Mouse (Mus musculus) G1E-ER4 (cell line): Measurements from ENCODE around the gene Ksr2. TPM values are rescaled to one million over a fixed set of nuclear protein-coding genes. Genes with fewer than 3 reads are reported as not detected.

Experiments used
- GATA1 ChIP-seq: IDR thresholded peaks from one replicate; pipeline ENCODE4 v1.8.0; 2012; ENCODE audit warnings: low read length, inconsistent platforms
- polyA plus RNA-seq: library from polyadenylated mRNA; stranded (reverse); fragments of >175 nt; gene quantifications from 2 replicates; pipeline ENCODE4 v1.2.3, GENCODE M21; 2012

Ksr2 gene
- polyA plus RNA-seq, 1 experiment = not detected

DNA sequence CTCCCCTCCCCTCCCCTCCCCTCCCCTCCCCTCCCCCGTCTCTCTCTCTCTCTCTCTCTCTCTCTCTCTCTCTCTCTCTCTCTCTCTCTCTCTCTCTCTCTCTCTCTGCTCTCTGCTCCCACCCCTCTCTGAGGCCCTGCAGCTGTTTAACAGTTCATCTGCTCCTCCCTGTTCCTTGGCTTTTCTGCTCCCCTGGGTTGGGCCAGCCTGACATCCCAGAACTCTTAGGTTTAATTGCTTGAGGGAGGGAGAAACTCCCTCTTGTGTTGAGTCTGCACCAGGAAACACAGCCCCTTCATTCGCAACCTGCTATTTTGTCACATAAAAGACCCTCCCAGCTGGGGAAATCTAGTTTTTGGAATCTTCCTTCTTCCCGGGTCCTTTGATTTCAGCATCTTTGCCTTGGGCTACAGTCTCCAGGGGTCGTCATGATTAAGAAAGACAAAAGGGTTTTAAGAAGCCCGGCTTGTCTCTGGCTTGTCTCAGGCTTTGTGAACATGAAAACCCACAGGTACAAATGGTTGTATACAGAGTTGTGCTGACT, 15.7 kb upstream of the Ksr2 start:
- TF ChIP-seq GATA1 = no peak

DNA sequence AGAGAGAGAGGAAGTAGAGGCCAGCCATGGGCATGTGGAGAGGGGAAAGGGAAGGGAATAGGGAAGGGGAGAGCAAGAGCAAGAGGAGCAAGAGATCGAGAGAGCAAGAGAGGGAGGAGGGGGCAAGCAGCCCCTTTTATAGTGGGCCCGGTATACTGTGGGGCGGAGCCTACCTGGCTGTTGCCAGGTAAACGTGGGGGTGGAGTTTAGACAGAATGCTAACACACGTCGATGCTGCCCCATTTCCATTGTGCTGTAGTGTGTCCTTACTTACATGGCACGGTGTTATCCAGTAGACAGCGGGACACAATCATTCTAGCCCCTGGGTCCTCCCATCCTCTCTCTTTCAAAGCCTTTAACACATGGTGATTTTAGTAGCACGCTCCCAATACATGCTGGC, 14.5 kb upstream of the Ksr2 start:
- TF ChIP-seq GATA1 = no peak

DNA sequence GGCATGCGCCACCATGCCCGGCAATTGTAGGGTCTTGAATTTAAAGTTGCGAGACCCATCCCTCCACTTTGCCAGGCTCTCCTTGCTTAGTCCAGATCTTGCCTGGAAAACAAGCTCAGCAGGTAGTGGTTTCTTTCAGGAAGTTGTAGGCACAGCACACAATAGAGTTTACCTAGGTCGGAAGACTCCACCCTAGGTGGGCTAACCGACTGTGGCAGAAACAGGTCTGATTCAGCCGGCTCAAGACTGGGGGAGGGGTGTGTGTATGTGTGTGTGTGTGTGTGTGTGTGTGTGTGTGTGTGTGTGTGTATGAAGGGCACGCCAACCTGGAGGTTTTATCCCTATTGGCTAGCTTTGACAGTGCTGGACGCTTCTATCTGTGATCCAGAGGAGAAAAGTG, 10.2 kb upstream of the Ksr2 start:
- no peak for TF ChIP-seq GATA1

DNA sequence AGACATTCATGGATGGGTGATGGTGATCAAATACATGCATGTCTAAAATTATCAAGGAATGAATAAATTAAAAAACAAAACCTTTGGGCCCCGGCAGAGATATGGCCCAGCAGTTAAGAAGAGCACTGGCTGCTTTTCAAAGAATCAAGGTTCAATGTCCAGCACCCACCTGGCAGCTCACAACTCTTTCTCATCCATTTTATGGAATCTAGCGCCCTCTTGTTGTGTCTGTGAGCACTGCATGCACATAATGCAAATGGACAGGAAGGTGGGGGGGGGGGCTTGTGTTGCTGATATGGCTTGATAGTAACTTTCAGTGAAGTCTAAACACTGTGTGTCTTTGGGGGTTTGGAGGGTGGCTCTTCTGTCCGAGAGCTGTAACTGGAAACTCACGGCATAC, 5.6 kb upstream of the Ksr2 start:
- no peak for TF ChIP-seq GATA1

DNA sequence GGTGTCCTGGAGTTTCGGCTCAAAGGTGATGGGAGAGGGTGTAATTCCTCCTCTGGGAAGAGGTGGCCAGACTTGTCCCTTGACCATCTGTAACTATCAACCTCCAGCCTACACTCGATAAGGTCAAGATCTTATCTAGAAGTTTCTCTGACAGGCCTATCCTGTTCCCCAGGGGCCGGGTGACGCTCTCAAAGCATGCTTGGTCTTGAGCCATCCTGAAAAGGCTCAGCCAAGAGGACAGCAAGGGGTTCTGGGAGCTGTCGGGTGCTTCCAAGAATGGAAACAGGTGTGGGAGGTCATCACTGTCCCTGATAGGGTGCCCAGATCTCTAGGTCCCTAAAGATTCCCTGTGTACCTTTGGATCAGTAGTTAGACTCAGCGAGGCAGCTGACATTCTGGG, 4.4 kb upstream of the Ksr2 start:
- TF ChIP-seq GATA1 = no peak

DNA sequence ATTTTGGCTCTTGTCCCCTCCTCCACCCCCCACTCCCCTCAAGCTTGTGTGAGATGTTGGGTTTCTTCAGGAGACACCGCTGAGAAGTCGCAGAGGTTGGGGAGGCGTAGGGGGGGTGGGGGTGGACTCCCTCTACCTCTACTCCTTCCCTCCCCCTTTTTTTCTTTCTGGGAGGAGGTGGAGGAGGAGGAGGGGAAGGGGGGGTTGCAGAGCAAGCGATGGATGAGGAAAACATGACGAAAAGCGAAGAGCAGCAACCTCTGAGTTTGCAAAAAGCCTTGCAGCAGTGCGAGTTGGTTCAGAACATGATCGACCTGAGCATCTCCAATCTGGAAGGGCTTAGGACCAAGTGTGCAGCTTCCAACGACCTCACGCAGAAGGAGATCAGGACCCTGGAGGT, 811 bp downstream of the Ksr2 start:
- TF ChIP-seq GATA1 = no peak

DNA sequence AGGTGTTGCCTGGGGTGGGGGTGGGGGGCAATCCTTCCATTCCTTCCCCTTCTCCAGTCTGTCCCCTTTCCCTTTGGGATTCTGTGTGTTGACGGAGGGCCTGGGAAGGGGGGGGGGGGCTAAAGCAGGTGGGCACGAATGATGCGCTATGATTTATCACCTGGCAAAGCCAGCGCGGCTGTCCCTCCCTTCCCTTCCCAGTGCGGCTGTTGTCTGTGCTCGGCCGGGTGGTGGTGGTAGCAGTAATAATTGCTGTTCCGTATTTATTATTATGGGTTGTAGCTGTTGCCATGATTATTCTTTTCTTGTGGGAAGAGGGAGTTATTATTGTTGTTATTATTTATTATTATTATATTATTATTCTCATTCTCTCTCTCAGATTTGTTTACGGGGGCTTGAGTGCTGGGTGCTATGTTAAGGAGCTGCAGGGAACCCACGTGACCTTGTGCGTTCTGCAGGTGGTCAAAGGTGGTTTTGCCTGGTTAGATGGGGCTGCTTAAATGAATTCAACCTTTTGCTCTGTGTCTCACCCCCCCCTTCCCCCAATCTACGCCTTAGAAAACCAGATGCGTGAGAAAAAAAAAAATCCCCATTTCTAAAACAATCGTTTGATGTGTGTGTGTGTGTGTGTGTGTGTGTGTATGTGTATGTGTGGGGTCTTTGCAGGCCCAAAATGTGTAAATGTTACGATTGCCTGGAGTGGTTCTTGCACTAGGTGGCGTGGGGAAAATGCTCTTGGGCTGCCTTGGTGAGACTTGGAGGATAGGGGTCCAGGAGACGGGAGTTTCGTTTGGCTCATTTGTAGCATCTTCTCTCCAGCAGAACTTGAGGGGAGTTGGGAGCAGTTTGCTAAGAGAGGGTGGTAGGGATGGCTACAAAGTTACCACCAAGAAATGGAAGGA, 1.5 kb downstream of the Ksr2 start:
- no peak for TF ChIP-seq GATA1

DNA sequence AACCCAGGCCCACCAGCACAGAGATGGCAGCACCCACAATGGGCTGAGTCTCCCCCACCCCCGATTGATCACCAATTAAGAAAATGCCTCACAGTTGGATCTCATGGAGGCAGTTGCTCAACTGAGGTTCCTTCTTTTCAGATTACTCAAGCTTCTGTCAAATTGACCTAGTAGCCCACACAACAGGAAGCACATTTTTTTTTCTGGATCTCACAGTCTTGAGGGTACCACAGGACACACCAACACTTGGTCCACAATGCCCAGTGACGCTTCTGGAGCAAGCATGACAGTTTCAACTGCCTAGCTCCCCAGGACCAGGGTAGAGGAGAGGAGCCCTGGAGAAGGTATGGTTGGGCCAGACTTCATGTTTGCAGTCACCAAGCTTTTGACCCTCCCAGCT, 3.6 kb downstream of the Ksr2 start:
- TF ChIP-seq GATA1 = no peak

DNA sequence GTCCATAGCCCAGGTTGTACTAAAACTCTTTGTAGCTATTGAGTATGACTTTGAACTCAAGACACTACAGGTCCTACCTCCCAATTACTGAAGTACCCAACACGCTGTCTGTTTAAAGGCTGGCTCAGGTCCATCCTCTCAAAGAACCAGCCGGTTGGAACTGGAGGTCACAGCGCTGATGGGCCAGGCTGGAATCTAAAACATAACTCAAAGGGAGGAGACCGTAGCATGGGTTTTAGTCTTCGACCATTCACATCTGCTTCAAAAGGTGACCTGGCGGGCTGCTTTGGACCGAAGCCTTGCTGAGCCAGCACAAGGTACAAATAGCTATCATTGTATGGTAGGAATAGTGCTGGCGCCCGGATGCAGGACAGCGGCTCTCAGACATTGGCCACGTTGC, 26.5 kb downstream of the Ksr2 start:
- no peak for TF ChIP-seq GATA1

DNA sequence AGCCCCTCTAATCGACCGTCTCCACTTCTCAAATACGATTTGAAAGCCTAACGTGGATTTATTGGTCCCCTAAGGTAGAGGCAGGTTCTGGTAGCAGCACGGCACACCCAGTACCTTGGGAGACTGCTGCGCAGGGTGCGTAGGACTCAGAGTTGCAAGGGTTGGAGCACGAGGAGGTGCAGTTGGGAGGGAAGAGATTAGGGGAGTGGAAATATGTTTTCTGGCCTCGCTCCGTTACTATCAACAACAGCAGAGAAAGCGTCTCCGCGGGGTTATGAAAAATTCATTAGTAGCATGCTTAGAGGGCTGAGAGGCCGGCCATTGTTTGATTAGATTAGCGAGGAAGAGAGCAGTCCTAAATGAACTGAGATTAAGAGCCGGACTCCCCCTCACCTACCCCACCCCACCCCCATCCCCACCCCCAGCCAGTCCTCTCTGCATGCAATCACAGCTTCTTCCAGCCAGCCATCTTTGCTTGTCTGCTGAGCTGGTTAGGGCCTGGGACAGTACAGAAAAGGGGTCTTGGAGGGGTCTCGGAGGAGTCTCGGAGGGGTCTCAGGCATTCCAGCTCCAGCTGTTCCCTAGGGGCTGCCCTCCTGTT, 27.5 kb downstream of the Ksr2 start:
- TF ChIP-seq GATA1 = no peak

DNA sequence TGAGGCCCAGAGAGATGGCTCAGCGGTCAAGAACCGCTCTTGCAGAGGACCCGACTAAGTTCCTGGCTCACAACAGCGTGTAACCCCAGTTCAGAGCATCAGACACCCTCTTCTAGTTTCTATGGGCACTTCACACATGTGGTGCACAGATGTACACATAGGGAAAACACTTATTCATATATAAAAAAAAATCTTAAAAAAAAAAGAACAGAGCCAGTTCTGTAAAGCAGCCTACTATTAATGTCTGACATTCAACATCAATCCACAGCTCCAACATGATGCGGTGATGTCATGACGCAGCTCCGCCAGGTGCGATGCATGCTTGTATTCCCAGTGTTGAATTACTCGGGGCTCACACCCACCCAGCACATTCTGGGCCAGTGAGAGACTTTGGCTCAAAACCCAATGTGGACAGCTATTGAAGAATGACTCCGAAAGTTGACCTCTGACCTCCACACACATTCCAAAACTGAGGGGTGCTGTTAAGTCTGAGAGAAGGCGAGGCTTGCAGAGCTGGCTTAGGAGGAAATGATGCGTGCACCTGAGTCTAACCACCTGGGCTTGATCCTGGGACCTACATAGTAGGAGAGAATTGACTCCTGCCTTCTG, 28.5 kb downstream of the Ksr2 start:
- TF ChIP-seq GATA1 = no peak

DNA sequence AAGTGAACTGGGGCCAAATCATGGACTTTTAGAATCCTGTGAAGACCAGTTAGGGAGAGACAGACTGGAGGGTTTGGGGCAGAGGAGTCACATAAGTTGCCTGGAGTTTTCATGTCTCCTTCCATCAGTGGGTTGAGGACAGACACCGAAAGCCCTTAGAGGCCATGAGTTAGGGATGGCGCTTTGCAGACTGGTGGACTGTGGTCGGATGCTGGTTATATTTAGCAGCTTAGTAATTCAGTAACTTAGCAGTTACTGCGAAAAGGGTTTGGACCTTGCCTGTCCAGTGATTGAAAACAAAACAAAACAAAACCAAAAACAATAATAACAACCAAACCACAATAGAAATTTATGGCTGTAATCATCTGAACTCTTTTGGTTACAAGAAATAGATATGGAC, 29.3 kb downstream of the Ksr2 start:
- TF ChIP-seq GATA1 = no peak

DNA sequence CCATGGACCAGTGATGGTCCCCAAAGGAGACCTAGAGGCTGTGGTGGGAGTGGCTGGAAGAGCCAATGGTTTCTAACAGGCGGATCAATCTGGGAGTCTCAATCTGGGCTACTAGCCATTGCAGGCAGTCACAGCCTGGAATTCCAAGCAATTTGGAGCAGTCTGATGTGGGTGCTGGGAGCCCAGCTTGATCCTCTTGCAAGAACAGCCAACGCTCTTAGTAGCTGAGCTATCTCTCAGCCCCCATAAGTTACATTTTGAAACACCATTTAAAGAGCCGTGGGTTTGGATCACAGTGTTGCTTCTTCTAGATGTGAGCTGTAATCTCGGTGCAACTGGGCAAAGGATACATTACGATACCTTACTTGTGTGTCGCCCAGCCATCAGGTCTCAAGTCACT, 30.1 kb downstream of the Ksr2 start:
- no peak for TF ChIP-seq GATA1

DNA sequence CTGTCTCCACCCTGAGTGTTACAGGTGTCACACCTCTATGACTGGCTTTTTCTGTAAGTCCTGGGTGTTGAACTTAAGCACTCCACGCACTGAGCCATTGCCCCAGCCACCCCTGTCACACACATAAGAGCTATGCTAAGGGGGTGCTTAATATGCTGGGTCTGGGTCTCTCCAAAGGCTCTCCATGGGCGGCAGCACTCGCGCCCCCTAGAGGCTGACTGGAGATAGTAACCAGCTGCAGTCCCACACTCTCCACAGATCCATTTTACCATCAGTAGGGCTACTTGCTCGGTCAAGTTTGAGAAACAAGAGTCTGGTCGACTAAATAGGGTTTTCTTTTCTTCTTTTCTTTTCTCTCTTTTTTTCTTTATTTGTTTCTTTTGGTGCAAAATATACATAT, 33.9 kb downstream of the Ksr2 start:
- no peak for TF ChIP-seq GATA1

DNA sequence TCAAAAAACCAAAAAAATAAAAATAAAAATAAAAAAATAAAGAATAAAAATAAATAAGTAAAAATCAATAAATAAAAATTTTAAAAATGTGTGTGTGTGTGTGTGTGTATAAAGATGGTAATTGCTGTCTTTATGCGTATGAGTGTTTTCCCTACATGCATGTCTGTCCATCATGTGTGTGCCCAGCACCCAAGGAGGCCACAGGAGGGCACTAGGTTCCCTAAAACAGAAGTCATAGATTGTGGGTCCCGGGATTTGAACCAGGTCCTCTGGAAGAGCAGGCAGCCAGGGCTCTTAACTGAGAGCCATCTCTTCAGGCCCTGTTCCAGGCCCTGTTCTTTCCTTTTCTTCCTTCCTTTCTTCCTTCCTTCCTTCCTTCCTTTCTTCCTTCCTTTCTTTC, 38.2 kb downstream of the Ksr2 start:
- TF ChIP-seq GATA1 = no peak

DNA sequence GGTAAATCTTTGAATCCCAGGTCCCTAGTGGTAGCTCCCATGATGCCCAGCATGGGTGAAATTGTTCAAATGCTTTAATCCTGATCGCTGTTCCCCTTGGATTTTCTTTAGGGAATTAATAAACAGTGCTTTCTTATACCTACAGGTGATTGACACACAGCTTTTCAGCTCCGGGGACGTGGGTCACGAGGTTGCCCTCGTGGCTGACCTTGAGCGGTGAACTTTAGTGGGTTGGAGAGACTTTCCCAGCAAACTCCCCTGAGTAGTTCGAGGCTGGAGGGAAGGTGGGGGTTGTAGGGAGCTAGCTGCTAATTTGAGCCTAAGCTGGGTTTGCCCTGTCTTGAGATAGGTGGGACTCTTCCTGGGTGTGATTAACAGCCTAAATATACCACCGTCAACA, 41.7 kb downstream of the Ksr2 start:
- TF ChIP-seq GATA1 = no peak
